Mouse (Mus musculus) ovary, postnatal 14 days (tissue): ENCODE measurements at regions not wholly inside any gene's neighbourhood (a gene's known extent, or its start where the extent isn't known, plus 50 kb on each side); places are given as distances from the start of the nearest gene placed in this dataset.

ENCODE experiments used
- DNase-seq: peaks from one replicate; pipeline ENCODE4 v3.0.0; 2022; ENCODE audit warnings: low spot score

- DNase-seq: no peak
These were observed 570.2 kb upstream of the Gm10306 start for GRCm38 (mm10) chr4:93986189-93986588.

- no peak for DNase-seq
These were observed 566.0 kb upstream of the Gm10306 start for GRCm38 (mm10) chr4:93990273-93990869.

GRCm38 (mm10) chr4:94005818-94006217 lies 550.5 kb upstream of the Gm10306 start:
- no peak for DNase-seq

GRCm38 (mm10) chr4:94007088-94007768 lies 549.1 kb upstream of the Gm10306 start:
- peak; percentile 36 for DNase-seq

GRCm38 (mm10) chr4:94015713-94016112 lies 540.6 kb upstream of the Gm10306 start:
- no peak for DNase-seq

- DNase-seq: no peak
These were observed 538.6 kb upstream of the Gm10306 start for GRCm38 (mm10) chr4:94017702-94018101.

- no peak for DNase-seq
These were observed 506.6 kb upstream of the Gm10306 start for GRCm38 (mm10) chr4:94049629-94050310.

GRCm38 (mm10) chr4:94052249-94053162 lies 503.8 kb upstream of the Gm10306 start:
- no peak for DNase-seq

GRCm38 (mm10) chr4:94073178-94073870 lies 483.0 kb upstream of the Gm10306 start:
- DNase-seq: no peak

- no peak for DNase-seq
These were observed 473.5 kb upstream of the Gm10306 start for GRCm38 (mm10) chr4:94082839-94083238.

GRCm38 (mm10) chr4:94094379-94094778 lies 462.0 kb upstream of the Gm10306 start:
- no peak for DNase-seq

- no peak for DNase-seq
These were observed 449.4 kb upstream of the Gm10306 start for GRCm38 (mm10) chr4:94106941-94107340.

- DNase-seq: no peak
These were observed 439.5 kb upstream of the Gm10306 start for GRCm38 (mm10) chr4:94116881-94117280.

- no peak for DNase-seq
These were observed 432.2 kb upstream of the Gm10306 start for GRCm38 (mm10) chr4:94124177-94124576.

GRCm38 (mm10) chr4:94137921-94138320 lies 418.4 kb upstream of the Gm10306 start:
- no peak for DNase-seq

- no peak for DNase-seq
These were observed 411.2 kb upstream of the Gm10306 start for GRCm38 (mm10) chr4:94144901-94145801.

- no peak for DNase-seq
These were observed 408.3 kb upstream of the Gm10306 start for GRCm38 (mm10) chr4:94147964-94148533.

GRCm38 (mm10) chr4:94149056-94149455 lies 407.3 kb upstream of the Gm10306 start:
- no peak for DNase-seq

- DNase-seq: no peak
These were observed 395.7 kb upstream of the Gm10306 start for GRCm38 (mm10) chr4:94160620-94161019.

GRCm38 (mm10) chr4:94173096-94173495 lies 383.2 kb upstream of the Gm10306 start:
- no peak for DNase-seq
